Mouse (Mus musculus): ENCODE data around the gene Tgfbr3. TPM values are rescaled to one million over a fixed set of nuclear protein-coding genes. Genes with fewer than 3 reads are reported as not detected.

The Tgfbr3 gene
- polyA plus RNA-seq, 1 experiment: 6.1 TPM

- no peak overlapping the region for H3K27ac ChIP-seq (ENCODE audit: insufficient read depth, low read length)
- no peak for TF ChIP-seq CTCF (IDR thresholded peaks at IDR 0.05; ENCODE audit: extremely low read depth, insufficient read depth, low read length)
- TF ChIP-seq POLR2A (IDR thresholded peaks at IDR 0.05; ENCODE audit: extremely low read depth, insufficient read depth, low read length): no peak
- H3K4me1 ChIP-seq (ENCODE audit: control insufficient read depth, insufficient read depth, low read length): no peaks in the 10 kb centered on the region
- no peak overlapping the region for H3K4me3 ChIP-seq (ENCODE audit: insufficient read depth, low read length)
These were observed 69.5 kb downstream of the Tgfbr3 start for GRCm38 (mm10) chr5:107219883-107220282.

- Histone ChIP-seq H3K4me3 (ENCODE audit: insufficient read depth, low read length) (no peak overlapping the region), H3K4me1 (ENCODE audit: control insufficient read depth, insufficient read depth, low read length) (no peaks in the 10 kb centered on the region), H3K27ac (ENCODE audit: insufficient read depth, low read length) (no peak overlapping the region)
- TF ChIP-seq CTCF (IDR thresholded peaks at IDR 0.05; ENCODE audit: extremely low read depth, insufficient read depth, low read length) (no peak), POLR2A (IDR thresholded peaks at IDR 0.05; ENCODE audit: extremely low read depth, insufficient read depth, low read length) (no peak)
These were observed 70.1 kb downstream of the Tgfbr3 start for GRCm38 (mm10) chr5:107219318-107219717.

- H3K27ac ChIP-seq (ENCODE audit: insufficient read depth, low read length): no peak overlapping the region
- TF ChIP-seq CTCF (IDR thresholded peaks at IDR 0.05; ENCODE audit: extremely low read depth, insufficient read depth, low read length): no peak
- TF ChIP-seq POLR2A (IDR thresholded peaks at IDR 0.05; ENCODE audit: extremely low read depth, insufficient read depth, low read length): no peak
- no peaks in the 10 kb centered on the region for H3K4me1 ChIP-seq (ENCODE audit: control insufficient read depth, insufficient read depth, low read length)
- no peak overlapping the region for H3K4me3 ChIP-seq (ENCODE audit: insufficient read depth, low read length)
These were observed 70.8 kb downstream of the Tgfbr3 start for GRCm38 (mm10) chr5:107218594-107218993.

GRCm38 (mm10) chr5:107217139-107217538 lies 72.3 kb downstream of the Tgfbr3 start:
- H3K27ac ChIP-seq (ENCODE audit: insufficient read depth, low read length): no peak overlapping the region

GRCm38 (mm10) chr5:107213373-107214132 lies 75.9 kb downstream of the Tgfbr3 start:
- TF ChIP-seq CTCF (IDR thresholded peaks at IDR 0.05; ENCODE audit: extremely low read depth, insufficient read depth, low read length) (no peak), POLR2A (IDR thresholded peaks at IDR 0.05; ENCODE audit: extremely low read depth, insufficient read depth, low read length) (no peak)
- H3K4me3 ChIP-seq (ENCODE audit: insufficient read depth, low read length): no peak overlapping the region
- no peak overlapping the region for H3K27ac ChIP-seq (ENCODE audit: insufficient read depth, low read length)
- no peaks in the 10 kb centered on the region for H3K4me1 ChIP-seq (ENCODE audit: control insufficient read depth, insufficient read depth, low read length)

More at GRCm38 (mm10) chr5:107217139-107217538, 72.3 kb downstream of the Tgfbr3 start:
- TF ChIP-seq POLR2A (IDR thresholded peaks at IDR 0.05; ENCODE audit: extremely low read depth, insufficient read depth, low read length) (no peak), CTCF (IDR thresholded peaks at IDR 0.05; ENCODE audit: extremely low read depth, insufficient read depth, low read length) (no peak)
- Histone ChIP-seq H3K4me3 (ENCODE audit: insufficient read depth, low read length) (no peak overlapping the region), H3K4me1 (ENCODE audit: control insufficient read depth, insufficient read depth, low read length) (no peaks in the 10 kb centered on the region)

DNA sequence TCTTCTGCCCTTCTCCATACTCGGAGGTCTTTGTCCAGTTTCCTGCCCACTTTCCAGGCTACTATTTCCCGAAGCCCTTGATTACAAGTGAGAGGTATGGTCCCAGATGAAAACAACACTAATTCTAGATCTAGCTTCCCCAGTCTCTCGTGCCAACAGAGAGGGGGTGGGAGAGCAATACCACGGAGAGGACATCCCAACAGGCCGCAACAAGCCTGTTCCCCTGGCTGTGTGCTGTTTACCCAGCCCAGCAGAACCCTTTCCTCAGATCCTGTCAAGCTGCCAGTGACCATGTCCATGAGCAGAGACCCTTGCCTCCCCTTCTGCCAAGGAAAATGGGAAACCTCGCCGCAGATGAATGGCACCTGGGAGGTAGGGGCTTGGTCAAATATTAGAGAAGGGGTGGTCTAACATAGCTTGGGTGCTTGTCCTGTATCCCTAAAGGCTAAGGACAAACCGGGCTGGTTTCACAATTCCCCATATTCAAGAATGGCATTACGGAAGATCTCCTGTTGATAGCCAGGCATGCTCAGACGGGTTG lies 77.5 kb downstream of the Tgfbr3 start:
- TF ChIP-seq CTCF (IDR thresholded peaks at IDR 0.05; ENCODE audit: extremely low read depth, insufficient read depth, low read length) (no peak), POLR2A (IDR thresholded peaks at IDR 0.05; ENCODE audit: extremely low read depth, insufficient read depth, low read length) (no peak)
- no peaks in the 10 kb centered on the region for H3K4me1 ChIP-seq (ENCODE audit: control insufficient read depth, insufficient read depth, low read length)
- no peak overlapping the region for H3K4me3 ChIP-seq (ENCODE audit: insufficient read depth, low read length)
- no peak overlapping the region for H3K27ac ChIP-seq (ENCODE audit: insufficient read depth, low read length)

GRCm38 (mm10) chr5:107210040-107210439 lies 79.4 kb downstream of the Tgfbr3 start:
- Histone ChIP-seq H3K4me1 (ENCODE audit: control insufficient read depth, insufficient read depth, low read length) (no peaks in the 10 kb centered on the region; the same call in 1 of the 2 replicates), H3K4me3 (ENCODE audit: insufficient read depth, low read length) (no peak overlapping the region), H3K27ac (ENCODE audit: insufficient read depth, low read length) (no peak overlapping the region)
- TF ChIP-seq POLR2A (IDR thresholded peaks at IDR 0.05; ENCODE audit: extremely low read depth, insufficient read depth, low read length) (no peak), CTCF (IDR thresholded peaks at IDR 0.05; ENCODE audit: extremely low read depth, insufficient read depth, low read length) (no peak)

GRCm38 (mm10) chr5:107207911-107208310 lies 81.5 kb downstream of the Tgfbr3 start:
- no peak for TF ChIP-seq CTCF (IDR thresholded peaks at IDR 0.05; ENCODE audit: extremely low read depth, insufficient read depth, low read length)
- TF ChIP-seq POLR2A (IDR thresholded peaks at IDR 0.05; ENCODE audit: extremely low read depth, insufficient read depth, low read length): no peak
- H3K4me1 ChIP-seq (ENCODE audit: control insufficient read depth, insufficient read depth, low read length): no peaks in the 10 kb centered on the region; the same call in 1 of the 2 replicates
- no peak overlapping the region for H3K4me3 ChIP-seq (ENCODE audit: insufficient read depth, low read length)
- H3K27ac ChIP-seq (ENCODE audit: insufficient read depth, low read length): no peak overlapping the region

GRCm38 (mm10) chr5:107204306-107204705 lies 85.1 kb downstream of the Tgfbr3 start:
- Histone ChIP-seq H3K27ac (ENCODE audit: insufficient read depth, low read length) (no peak overlapping the region), H3K4me3 (ENCODE audit: insufficient read depth, low read length) (no peak overlapping the region), H3K4me1 (ENCODE audit: control insufficient read depth, insufficient read depth, low read length) (peaks cover 4% of the 10 kb centered on the region; the same call in 1 of the 2 replicates)
- TF ChIP-seq CTCF (IDR thresholded peaks at IDR 0.05; ENCODE audit: extremely low read depth, insufficient read depth, low read length) (no peak), POLR2A (IDR thresholded peaks at IDR 0.05; ENCODE audit: extremely low read depth, insufficient read depth, low read length) (no peak)
